Mouse (Mus musculus) liver, postnatal 0 days (tissue): ENCODE results near the gene Dlg1. TPM values are rescaled to one million over a fixed set of nuclear protein-coding genes. Genes with fewer than 3 reads are reported as not detected.

Source experiments
- ATAC-seq: fragments of 200-750 bp; cut with Nextera tagmentation; 2 replicates; pipeline ENCODE4 v1.8.0; 2017; ENCODE audit warnings: mild to moderate bottlenecking, moderate library complexity
- DNase-seq: peaks from one replicate; pipeline ENCODE4 v3.0.0-alpha.2; 2016
- H3K27ac ChIP-seq: fragments of 300-500 bp; sonication (generic); 2 replicates; pipeline ENCODE4 v1.5.1; 2014; ENCODE audit warnings: antibody characterized with exemption, moderate library complexity, mild to moderate bottlenecking, low read depth
- H3K27me3 ChIP-seq: fragments of 300-500 bp; sonication (generic); 2 replicates; pipeline ENCODE4 v1.6.1; 2014; ENCODE audit warnings: low read length, control low read depth, mixed read lengths; ENCODE audit not compliant: insufficient read depth
- H3K36me3 ChIP-seq: fragments of 300-500 bp; sonication (generic); replicated peaks from 2 replicates; pipeline ENCODE4 v1.6.1; 2014; ENCODE audit warnings: mild to moderate bottlenecking, control low read depth, low read length, moderate library complexity, mixed read lengths; ENCODE audit not compliant: insufficient read depth
- H3K4me1 ChIP-seq: fragments of 300-500 bp; sonication (generic); 2 replicates; pipeline ENCODE4 v1.6.1; 2014; ENCODE audit warnings: antibody characterized with exemption, mild to moderate bottlenecking, control low read depth; ENCODE audit not compliant: insufficient read depth
- H3K4me2 ChIP-seq: fragments of 300-500 bp; sonication (generic); 2 replicates; pipeline ENCODE4 v1.6.1; 2014; ENCODE audit warnings: low read depth, mild to moderate bottlenecking, low read length, moderate library complexity, mixed read lengths
- H3K4me3 ChIP-seq: fragments of 300-500 bp; sonication (generic); 2 replicates; pipeline ENCODE4 v1.5.1; 2014; ENCODE audit warnings: low read depth, low read length
- H3K9ac ChIP-seq: fragments of 300-500 bp; sonication (generic); replicated peaks from 2 replicates; pipeline ENCODE4 v1.6.1; 2014; ENCODE audit warnings: mild to moderate bottlenecking, moderate library complexity
- H3K9me3 ChIP-seq: fragments of 300-500 bp; sonication (generic); 2 replicates; pipeline ENCODE4 v1.6.1; 2016; ENCODE audit warnings: mild to moderate bottlenecking, control low read depth, low read length, mixed read lengths
- CTCF ChIP-seq: sonication (generic); IDR thresholded peaks from 2 replicates; pipeline ENCODE4 v1.5.1; 2016; ENCODE audit warnings: antibody characterized with exemption, low read depth
- EP300 ChIP-seq: IDR thresholded peaks from 2 replicates; pipeline ENCODE4 v1.6.1; 2016; ENCODE audit warnings: antibody characterized with exemption, low read depth, mild to moderate bottlenecking
- WGBS: fragments of 180-500 bp; shearing (Covaris S2); extraction: QIAGEN DNeasy Blood & Tissue Kit; methylation state at CpG from one replicate; pipeline ENCODE4 v1.1.7; 2014; ENCODE audit not compliant: insufficient replicate concordance; 5-methylcytosine and 5-hydroxymethylcytosine counted together
- polyA plus RNA-seq: library from polyadenylated mRNA; unstranded; fragments of >200 nt; fragmentation: Nextera tagmentation; extraction: Ambion mirVana; gene quantifications from 2 replicates; pipeline ENCODE4 v1.2.1, GENCODE M21; 2015

Dlg1 gene
- polyA plus RNA-seq, 1 experiment from 2014 or later = 5.6 TPM

DNA sequence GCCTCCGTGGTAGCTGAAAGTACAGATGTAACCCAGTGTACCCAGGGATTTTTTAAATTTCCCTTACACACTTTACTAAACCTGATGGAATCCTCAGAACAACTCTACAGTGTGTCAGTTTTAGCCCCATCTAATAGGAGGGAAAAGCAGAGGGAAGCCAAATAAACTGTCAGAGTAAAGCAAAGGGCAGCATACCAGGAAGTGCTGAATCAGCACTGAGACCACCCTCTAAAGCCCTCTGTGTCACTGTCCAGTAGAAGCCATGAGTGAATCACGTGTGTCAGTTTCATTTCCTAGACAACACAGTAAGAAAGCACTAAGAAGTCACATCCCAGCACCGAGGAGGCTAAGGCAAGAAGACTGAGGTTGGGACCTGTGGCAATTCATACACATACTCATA, 174.1 kb downstream of the Dlg1 start:
- H3K4me2 ChIP-seq = no peak overlapping the region
- H3K4me1 ChIP-seq = no peaks in the 10 kb centered on the region
- no peak overlapping the region for H3K4me3 ChIP-seq
- no peaks in the 10 kb centered on the region for H3K27me3 ChIP-seq
- peaks cover 14% of the 10 kb centered on the region for H3K36me3 ChIP-seq
- H3K9me3 ChIP-seq = no peaks in the 10 kb centered on the region
- WGBS = 75% methylated on average over 3 of the region's 3 CpGs
- peak; percentile 43; the same call in 1 of the 2 replicates for ATAC-seq
- H3K9ac ChIP-seq = no peak overlapping the region
- no peak for TF ChIP-seq EP300
- TF ChIP-seq CTCF = no peak
- DNase-seq = no peak
- no peak overlapping the region for H3K27ac ChIP-seq

- Histone ChIP-seq H3K4me2 (no peak overlapping the region), H3K27me3 (no peaks in the 10 kb centered on the region), H3K36me3 (peaks cover 7% of the 10 kb centered on the region), H3K9ac (no peak overlapping the region), H3K4me1 (no peaks in the 10 kb centered on the region), H3K4me3 (no peak overlapping the region), H3K27ac (no peak overlapping the region), H3K9me3 (no peaks in the 10 kb centered on the region)
- no peak for TF ChIP-seq CTCF
- TF ChIP-seq EP300 = no peak
- no peak for DNase-seq
- WGBS = 91% methylated on average over 3 of the region's 3 CpGs
- no peak for ATAC-seq
These were observed 181.0 kb downstream of the Dlg1 start for GRCm38 (mm10) chr16:31844246-31844645.

GRCm38 (mm10) chr16:31846763-31847162, 183.5 kb downstream of the Dlg1 start:
- Histone ChIP-seq H3K36me3 (peaks cover 7% of the 10 kb centered on the region), H3K4me3 (no peak overlapping the region), H3K4me1 (no peaks in the 10 kb centered on the region), H3K27me3 (no peaks in the 10 kb centered on the region), H3K4me2 (no peak overlapping the region), H3K27ac (no peak overlapping the region), H3K9ac (no peak overlapping the region), H3K9me3 (no peaks in the 10 kb centered on the region)
- DNase-seq = no peak
- ATAC-seq = no peak
- no peak for TF ChIP-seq CTCF
- no peak for TF ChIP-seq EP300
- 87% methylated on average over 10 of the region's 10 CpGs for WGBS

DNA sequence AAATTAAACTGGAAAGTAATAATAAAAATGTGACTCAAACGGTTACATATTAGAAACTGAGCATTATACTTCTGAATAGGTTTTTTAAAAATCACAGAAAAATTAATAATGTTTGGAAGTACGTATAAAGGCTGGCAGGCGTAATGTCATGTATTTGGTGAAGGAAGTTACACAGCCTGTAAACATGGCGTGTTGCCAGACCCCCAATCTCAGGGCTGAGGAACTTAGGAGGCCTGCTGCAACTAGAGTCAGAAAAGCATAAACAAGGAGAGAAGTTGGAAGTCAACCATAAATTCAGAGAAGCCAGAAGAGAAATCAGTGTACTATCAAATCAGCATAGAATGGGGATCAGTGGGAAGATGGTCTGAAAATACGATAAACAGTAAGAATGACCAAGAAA, 200.7 kb downstream of the Dlg1 start:
- TF ChIP-seq CTCF = no peak
- no peak for TF ChIP-seq EP300
- no peaks in the 10 kb centered on the region for H3K9me3 ChIP-seq
- H3K4me3 ChIP-seq = no peak overlapping the region
- H3K9ac ChIP-seq = no peak overlapping the region
- WGBS = 84% methylated on average over 5 of the region's 5 CpGs
- no peaks in the 10 kb centered on the region for H3K27me3 ChIP-seq
- H3K4me2 ChIP-seq = no peak overlapping the region
- no peak overlapping the region for H3K27ac ChIP-seq
- H3K36me3 ChIP-seq = peaks cover 35% of the 10 kb centered on the region
- DNase-seq (no peak), ATAC-seq (no peak)
- H3K4me1 ChIP-seq = no peaks in the 10 kb centered on the region

GRCm38 (mm10) chr16:31865242-31865641, 202.0 kb downstream of the Dlg1 start:
- H3K9me3 ChIP-seq = no peaks in the 10 kb centered on the region
- peaks cover 38% of the 10 kb centered on the region for H3K36me3 ChIP-seq
- TF ChIP-seq EP300 (no peak), CTCF (no peak)
- ATAC-seq (no peak), DNase-seq (no peak)
- H3K27ac ChIP-seq = no peak overlapping the region
- no peak overlapping the region for H3K4me3 ChIP-seq
- no peak overlapping the region for H3K4me2 ChIP-seq
- H3K27me3 ChIP-seq = no peaks in the 10 kb centered on the region
- WGBS = 92% methylated on average over 3 of the region's 3 CpGs
- no peaks in the 10 kb centered on the region for H3K4me1 ChIP-seq
- no peak overlapping the region for H3K9ac ChIP-seq

DNA sequence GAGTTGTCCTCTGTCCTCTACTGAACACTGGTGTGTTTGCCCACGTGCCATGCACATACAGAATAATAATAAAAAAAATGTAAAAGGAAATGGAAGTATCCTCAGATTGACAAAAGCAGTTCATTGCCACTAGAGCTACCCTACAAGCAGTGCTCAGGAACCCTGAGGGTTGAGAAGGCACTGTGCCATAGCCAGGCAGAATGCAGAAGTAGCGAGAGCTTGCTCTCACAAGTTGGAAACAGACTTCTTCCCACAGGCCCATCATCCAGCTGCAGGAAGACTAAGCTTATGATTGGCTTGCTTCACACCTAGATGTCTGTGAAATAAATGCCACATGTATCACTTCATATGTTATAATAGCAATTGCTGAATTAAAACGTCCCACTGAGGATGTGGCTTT, 203.7 kb downstream of the Dlg1 start:
- no peak overlapping the region for H3K4me3 ChIP-seq
- H3K27me3 ChIP-seq = no peaks in the 10 kb centered on the region
- peaks cover 37% of the 10 kb centered on the region for H3K36me3 ChIP-seq
- no peaks in the 10 kb centered on the region for H3K4me1 ChIP-seq
- ATAC-seq (no peak), DNase-seq (no peak)
- WGBS = 78% methylated on average over 3 of the region's 3 CpGs
- H3K9me3 ChIP-seq = no peaks in the 10 kb centered on the region
- H3K27ac ChIP-seq = no peak overlapping the region
- TF ChIP-seq EP300 (no peak), CTCF (no peak)
- no peak overlapping the region for H3K4me2 ChIP-seq
- no peak overlapping the region for H3K9ac ChIP-seq

GRCm38 (mm10) chr16:31867736-31868135, 204.5 kb downstream of the Dlg1 start:
- WGBS = 73% methylated on average over 4 of the region's 4 CpGs
- H3K4me2 ChIP-seq = no peak overlapping the region

More at GRCm38 (mm10) chr16:31867736-31868135, 204.5 kb downstream of the Dlg1 start:
- TF ChIP-seq CTCF = no peak
- TF ChIP-seq EP300 = no peak
- no peak for ATAC-seq
- DNase-seq = no peak
- no peak overlapping the region for H3K27ac ChIP-seq
- no peaks in the 10 kb centered on the region for H3K4me1 ChIP-seq
- peaks cover 36% of the 10 kb centered on the region for H3K36me3 ChIP-seq
- H3K9me3 ChIP-seq = no peaks in the 10 kb centered on the region
- no peak overlapping the region for H3K9ac ChIP-seq
- no peak overlapping the region for H3K4me3 ChIP-seq
- no peaks in the 10 kb centered on the region for H3K27me3 ChIP-seq
